Mouse (Mus musculus) ES-Bruce4 (cell line): ENCODE measurements around the gene Rabac1. TPM values are rescaled to one million over a fixed set of nuclear protein-coding genes. Genes with fewer than 3 reads are reported as not detected.

ENCODE experiments used
- H3K27ac ChIP-seq: 2 replicates; pipeline ENCODE4 v1.5.1; 2012; ENCODE audit warnings: low read length, inconsistent platforms; ENCODE audit not compliant: insufficient read depth
- H3K27me3 ChIP-seq: 2 replicates; pipeline ENCODE4 v1.6.1; 2012; ENCODE audit warnings: mild to moderate bottlenecking, low read length, inconsistent platforms; ENCODE audit not compliant: control insufficient read depth, poor library complexity, insufficient read depth, severe bottlenecking
- H3K36me3 ChIP-seq: 2 replicates; pipeline ENCODE4 v1.6.1; 2012; ENCODE audit warnings: inconsistent platforms, mild to moderate bottlenecking, low read length, moderate library complexity; ENCODE audit not compliant: control insufficient read depth, poor library complexity, insufficient read depth, severe bottlenecking
- H3K4me1 ChIP-seq: one replicate; pipeline ENCODE4 v1.8.1; 2011; ENCODE audit warnings: low read length; ENCODE audit not compliant: control insufficient read depth, insufficient read depth
- H3K4me3 ChIP-seq: 2 replicates; pipeline ENCODE4 v1.5.1; 2011; ENCODE audit warnings: low read depth, mild to moderate bottlenecking, low read length
- H3K9ac ChIP-seq: 2 replicates; pipeline ENCODE4 v1.6.1; 2012; ENCODE audit warnings: low read depth, mild to moderate bottlenecking, inconsistent platforms; ENCODE audit not compliant: poor library complexity, severe bottlenecking
- H3K9me3 ChIP-seq: replicated peaks from 2 replicates; pipeline ENCODE4 v1.6.1; 2012; ENCODE audit warnings: mild to moderate bottlenecking, low read length, inconsistent platforms; ENCODE audit not compliant: control insufficient read depth, poor library complexity, insufficient read depth, severe bottlenecking
- CTCF ChIP-seq: IDR thresholded peaks from one replicate; pipeline ENCODE4 v1.8.1; 2011; ENCODE audit warnings: low read depth, low read length
- EP300 ChIP-seq: IDR thresholded peaks from 2 replicates; pipeline ENCODE4 v1.6.1; 2011; ENCODE audit warnings: low read depth, low read length; ENCODE audit not compliant: insufficient read depth
- POLR2A ChIP-seq: IDR thresholded peaks from one replicate; pipeline ENCODE4 v1.8.1; 2011; ENCODE audit warnings: low read length; ENCODE audit not compliant: insufficient read depth
- polyA plus RNA-seq: library from polyadenylated mRNA; stranded (reverse); fragments of >200 nt; gene quantifications from 2 replicates; pipeline ENCODE4 v1.2.4, GENCODE M21; 2011; ENCODE audit warnings: low read depth; ENCODE audit not compliant: missing spikeins, insufficient read depth, insufficient read length

The Rabac1 gene
- polyA plus RNA-seq, 1 experiment, result 84.4 TPM

DNA sequence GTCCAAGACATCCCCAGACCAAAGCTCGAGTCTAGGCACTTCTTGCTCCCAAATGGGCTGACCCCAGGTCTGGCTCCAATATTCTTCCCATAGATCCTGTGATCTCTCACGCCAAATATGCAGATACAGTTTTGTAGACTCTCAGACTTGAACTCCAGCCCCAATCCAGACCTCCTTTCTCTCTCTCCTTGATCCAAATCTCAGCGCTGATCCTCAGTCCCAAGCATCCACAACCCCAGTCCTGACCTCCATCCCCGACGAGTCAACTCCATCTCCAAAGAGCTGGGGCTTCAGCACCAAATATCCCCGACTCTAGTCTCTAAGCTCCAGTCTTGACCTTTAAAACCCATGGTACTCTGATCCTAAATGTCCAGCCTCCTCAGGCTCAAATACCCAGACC, 28.9 kb downstream of the Rabac1 start:
- peak overlapping the region; percentile 37; the same call in 1 of the 2 replicates for H3K4me3 ChIP-seq
- no peaks in the 10 kb centered on the region for H3K9me3 ChIP-seq
- TF ChIP-seq EP300 (no peak), CTCF (no peak), POLR2A (no peak)
- H3K9ac ChIP-seq, result no peak overlapping the region
- H3K27ac ChIP-seq, result no peak overlapping the region
- peaks cover 14% of the 10 kb centered on the region for H3K27me3 ChIP-seq
- H3K36me3 ChIP-seq, result no peaks in the 10 kb centered on the region
- peaks cover 11% of the 10 kb centered on the region for H3K4me1 ChIP-seq

DNA sequence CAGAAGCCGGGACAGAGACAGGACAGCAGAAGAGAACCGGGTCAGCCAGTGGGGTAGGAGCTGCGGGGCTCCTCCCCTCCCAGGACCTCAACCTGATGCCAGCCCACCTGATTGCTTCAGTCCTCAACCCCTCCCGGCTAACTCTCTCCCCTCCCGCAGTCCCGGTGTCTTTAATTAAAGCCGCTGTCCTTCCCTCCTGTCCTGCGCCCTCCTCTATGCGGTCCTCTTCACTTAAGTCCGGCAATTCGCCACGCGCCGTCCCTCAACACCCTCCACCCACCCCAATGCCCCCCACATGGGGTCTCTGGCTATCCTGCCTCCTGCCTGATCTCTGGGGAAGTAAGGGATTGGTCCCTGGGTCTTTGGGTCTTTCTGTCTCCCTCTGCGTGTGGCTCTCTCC, 40.9 kb downstream of the Rabac1 start:
- Histone ChIP-seq H3K27me3 (no peaks in the 10 kb centered on the region), H3K4me1 (no peaks in the 10 kb centered on the region), H3K4me3 (no peak overlapping the region), H3K36me3 (no peaks in the 10 kb centered on the region), H3K27ac (no peak overlapping the region), H3K9me3 (no peaks in the 10 kb centered on the region), H3K9ac (no peak overlapping the region)
- TF ChIP-seq EP300, result no peak
- TF ChIP-seq POLR2A, result no peak
- TF ChIP-seq CTCF, result no peak

DNA sequence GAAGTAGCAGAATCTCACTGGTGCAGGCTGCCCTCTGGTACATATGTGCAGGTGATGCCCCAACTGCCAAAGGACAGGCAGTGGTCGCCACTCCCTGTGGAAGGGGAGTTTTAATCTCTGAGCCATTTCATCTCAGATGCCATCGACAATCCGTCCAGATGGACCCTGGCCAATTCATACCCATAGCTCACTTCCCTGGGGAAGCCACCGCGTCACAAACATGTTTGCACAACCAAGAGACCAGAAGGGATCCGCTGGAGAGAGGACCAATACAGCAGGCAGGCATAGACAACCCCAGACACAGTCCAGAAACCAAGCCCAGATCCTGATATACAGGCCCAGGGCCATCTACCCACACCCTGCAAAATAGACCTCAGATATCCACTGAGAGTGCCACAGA, 42.1 kb downstream of the Rabac1 start:
- TF ChIP-seq EP300 (no peak), CTCF (no peak), POLR2A (no peak)
- Histone ChIP-seq H3K27me3 (no peaks in the 10 kb centered on the region), H3K4me1 (no peaks in the 10 kb centered on the region), H3K9me3 (no peaks in the 10 kb centered on the region), H3K27ac (no peak overlapping the region), H3K9ac (no peak overlapping the region), H3K36me3 (peaks cover 6% of the 10 kb centered on the region), H3K4me3 (no peak overlapping the region)

Other genes starting within 250 kb of the Rabac1 start
- gene Gm4763, start 245.8 kb downstream of the Rabac1 start, polyA plus RNA-seq, result not detected in 2 replicates
- gene Cd177, start 212.4 kb downstream of the Rabac1 start, polyA plus RNA-seq, result not detected in 2 replicates
- not detected in 2 replicates for gene Ceacam10, start 195.5 kb downstream of the Rabac1 start, polyA plus RNA-seq
- 21.9 and 24.9 TPM in 2 replicates for gene Gm9844, start 110.5 kb downstream of the Rabac1 start, polyA plus RNA-seq
- not detected in 2 replicates for gene Lypd4, start 102.8 kb downstream of the Rabac1 start, polyA plus RNA-seq
- gene Dmrtc2, start 102.7 kb downstream of the Rabac1 start, polyA plus RNA-seq, result 0.75 and 1.1 TPM in 2 replicates
- gene Rps19, start 88.4 kb downstream of the Rabac1 start, polyA plus RNA-seq, result 2,100 and 2,446 TPM in 2 replicates
- gene Cd79a, start 75.4 kb downstream of the Rabac1 start, polyA plus RNA-seq, result 2.8 and 2.9 TPM in 2 replicates
- gene Arhgef1, start 69.8 kb downstream of the Rabac1 start, polyA plus RNA-seq, result 90.5 and 108 TPM in 2 replicates
- not detected in 2 replicates for gene Gm4881, start 28.3 kb downstream of the Rabac1 start, polyA plus RNA-seq
- gene Atp1a3, start 33.2 kb upstream of the Rabac1 start, polyA plus RNA-seq, result 7.0 and 9.4 TPM in 2 replicates
- gene Grik5, start 99.6 kb upstream of the Rabac1 start, polyA plus RNA-seq, result 31.5 and 40.0 TPM in 2 replicates
- gene Zfp574, start 99.8 kb upstream of the Rabac1 start, polyA plus RNA-seq, result 13.5 and 14.8 TPM in 2 replicates
- gene Pou2f2, start 207.0 kb upstream of the Rabac1 start, polyA plus RNA-seq, result 1.8 and 2.1 TPM in 2 replicates
- 9.6 and 10.2 TPM in 2 replicates for gene Dedd2, start 247.9 kb upstream of the Rabac1 start, polyA plus RNA-seq
- 6.5 and 7.2 TPM in 2 replicates for gene Zfp526, start 248.7 kb upstream of the Rabac1 start, polyA plus RNA-seq